Mouse (Mus musculus) heart, adult 2 months (tissue): ENCODE results near the gene Mapk13.

Experiments used
- CTCF ChIP-seq: fragments of 200-600 bp; IDR thresholded peaks from 2 replicates; pipeline ENCODE4 v1.8.1; 2022; ENCODE audit warnings: antibody characterized with exemption, mild to moderate bottlenecking, moderate library complexity
- EP300 ChIP-seq: fragments of 200-500 bp; IDR thresholded peaks from 2 replicates; pipeline ENCODE4 v1.6.1; 2011; ENCODE audit warnings: low read depth, low read length, control low read depth; ENCODE audit not compliant: insufficient read depth
- POLR2A ChIP-seq: fragments of 200-500 bp; IDR thresholded peaks from 2 replicates; pipeline ENCODE4 v1.6.1; 2011; ENCODE audit warnings: mild to moderate bottlenecking, low read depth, low read length, control low read depth; ENCODE audit not compliant: insufficient read depth

DNA sequence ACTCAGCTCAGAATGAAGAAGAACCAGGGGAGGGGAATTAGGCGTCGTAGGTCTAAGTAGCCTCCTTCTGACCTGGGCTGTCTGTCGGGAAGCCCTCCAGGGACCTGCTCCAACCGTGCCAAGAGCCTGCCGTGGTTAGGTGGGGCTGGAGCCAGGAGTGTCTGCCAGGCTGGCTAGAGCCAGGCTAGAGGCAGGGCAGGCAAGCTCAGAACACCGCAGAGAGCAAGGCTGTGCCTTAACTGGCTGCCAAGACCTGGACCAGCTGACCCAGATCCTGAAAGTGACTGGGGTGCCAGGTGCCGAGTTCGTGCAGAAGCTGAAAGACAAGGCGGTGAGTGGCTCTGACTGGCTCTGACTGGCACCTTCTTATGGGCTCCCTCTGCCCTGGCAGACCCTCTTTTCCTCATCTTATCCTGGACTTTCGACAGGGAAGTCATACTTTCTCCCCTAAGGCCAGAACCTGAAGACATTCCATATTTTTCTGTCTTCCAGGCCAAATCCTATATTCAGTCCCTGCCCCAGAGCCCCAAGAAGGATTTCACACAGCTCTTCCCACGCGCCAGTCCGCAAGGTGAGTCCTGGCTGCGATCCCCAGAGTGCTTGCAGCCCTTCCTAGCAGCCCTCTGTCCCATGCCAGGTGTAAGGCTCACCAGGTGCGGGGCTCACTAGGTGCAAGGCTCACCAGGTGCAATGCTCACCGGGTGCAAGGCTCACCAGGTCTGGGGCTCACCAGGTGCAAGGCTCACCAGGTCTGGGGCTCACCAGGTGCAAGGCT lies 8.3 kb downstream of the Mapk13 start:
- TF ChIP-seq EP300 (no peak), CTCF (no peak), POLR2A (no peak)
